Mouse (Mus musculus) cerebellum, adult 11-12 months (tissue): Measurements from ENCODE around the gene Pard3.

Source experiments
- DNase-seq: peaks from one replicate; pipeline ENCODE4 v3.0.0; 2022

Pard3 gene

DNA sequence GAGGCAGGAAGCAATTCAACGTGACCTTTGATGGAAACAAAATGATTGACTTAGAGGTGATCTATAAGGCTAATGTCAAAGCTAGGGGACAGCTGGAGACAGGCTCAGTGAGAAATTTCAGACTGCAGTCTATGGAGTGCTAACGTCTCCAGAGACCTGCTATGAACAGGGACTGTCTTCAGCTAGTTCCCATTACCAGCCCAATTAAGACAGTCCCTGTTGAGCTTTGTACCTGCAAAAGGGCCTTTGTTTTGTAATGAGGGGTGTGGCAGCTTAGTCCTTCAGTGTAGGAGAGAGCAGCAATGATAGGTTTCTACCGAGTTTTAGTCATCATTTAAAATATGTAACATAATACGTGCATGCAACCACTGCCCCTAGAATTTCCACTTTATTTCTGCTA, 448.9 kb downstream of the Pard3 start:
- DNase-seq: no peak

- DNase-seq: no peak
Observed at GRCm38 (mm10) chr8:127514810-127515735, 451.4 kb downstream of the Pard3 start.

- DNase-seq: no peak
Observed at GRCm38 (mm10) chr8:127516043-127516442, 452.4 kb downstream of the Pard3 start.

DNA sequence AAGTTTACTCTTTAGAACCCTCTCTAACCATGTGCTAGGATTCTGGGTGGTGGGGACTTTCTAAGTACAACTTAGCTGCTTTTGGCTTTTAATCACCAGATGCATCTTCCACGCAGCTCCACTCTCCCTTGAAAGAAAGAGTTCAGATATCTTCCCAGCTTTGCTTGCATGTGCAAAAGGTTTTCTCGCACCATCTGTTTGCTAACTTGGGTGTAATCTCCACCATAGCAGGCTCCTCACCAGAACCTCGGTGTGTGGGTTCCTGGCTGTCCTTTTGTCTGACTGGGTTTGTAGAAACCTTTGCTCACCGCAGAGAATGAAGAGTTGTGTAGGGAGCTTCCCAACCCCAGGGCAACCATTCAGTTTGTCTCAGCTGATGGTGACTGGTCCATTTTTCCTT, 462.0 kb downstream of the Pard3 start:
- no peak for DNase-seq

DNA sequence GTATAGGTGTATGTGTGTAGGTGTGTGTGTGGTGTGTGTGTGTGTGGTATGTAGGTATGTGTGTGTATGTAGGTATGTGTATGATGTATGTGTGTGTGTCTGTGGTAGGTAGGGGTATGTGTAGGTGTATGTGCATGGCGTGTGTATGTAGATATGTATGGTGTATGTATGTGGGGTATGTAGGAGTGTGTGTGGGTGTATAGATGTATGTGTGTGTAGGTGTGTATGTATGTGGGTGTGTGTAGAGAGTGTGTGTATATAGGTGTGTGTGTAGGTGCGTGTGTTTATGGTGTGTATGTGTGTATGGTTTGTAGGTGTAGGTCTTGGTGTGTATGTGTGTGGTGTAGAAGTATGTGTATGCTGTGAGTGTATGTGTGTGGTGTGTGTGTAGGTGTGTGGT, 464.6 kb downstream of the Pard3 start:
- no peak for DNase-seq

- no peak for DNase-seq
Observed at GRCm38 (mm10) chr8:127529746-127530145, 466.1 kb downstream of the Pard3 start.

GRCm38 (mm10) chr8:127531866-127532265, 468.2 kb downstream of the Pard3 start:
- no peak for DNase-seq

DNA sequence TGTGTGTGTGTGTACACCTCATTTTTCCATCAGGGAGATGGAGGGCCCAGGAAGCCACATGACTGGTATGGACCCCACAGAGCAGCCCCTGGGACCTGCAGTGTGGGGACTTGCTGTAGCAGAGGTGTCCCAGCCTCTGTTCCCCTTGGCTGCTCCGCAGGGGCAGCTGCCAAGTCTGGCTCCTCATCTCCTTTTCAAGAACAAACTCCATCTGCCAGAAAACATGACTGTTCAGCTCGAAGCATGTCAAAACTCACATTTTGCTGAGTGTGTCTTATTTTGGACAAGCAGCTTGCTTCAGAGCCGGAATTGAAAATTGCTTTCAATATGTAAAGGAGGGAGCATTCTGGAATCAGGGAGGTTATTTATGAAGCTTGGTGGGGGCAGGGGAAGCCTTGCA, 471.1 kb downstream of the Pard3 start:
- no peak for DNase-seq

- DNase-seq: no peak
Observed at GRCm38 (mm10) chr8:127535192-127535845, 471.6 kb downstream of the Pard3 start.

- DNase-seq: no peak
Observed at GRCm38 (mm10) chr8:127535846-127536220, 472.1 kb downstream of the Pard3 start.

- no peak for DNase-seq
Observed at GRCm38 (mm10) chr8:127539803-127540202, 476.1 kb downstream of the Pard3 start.

DNA sequence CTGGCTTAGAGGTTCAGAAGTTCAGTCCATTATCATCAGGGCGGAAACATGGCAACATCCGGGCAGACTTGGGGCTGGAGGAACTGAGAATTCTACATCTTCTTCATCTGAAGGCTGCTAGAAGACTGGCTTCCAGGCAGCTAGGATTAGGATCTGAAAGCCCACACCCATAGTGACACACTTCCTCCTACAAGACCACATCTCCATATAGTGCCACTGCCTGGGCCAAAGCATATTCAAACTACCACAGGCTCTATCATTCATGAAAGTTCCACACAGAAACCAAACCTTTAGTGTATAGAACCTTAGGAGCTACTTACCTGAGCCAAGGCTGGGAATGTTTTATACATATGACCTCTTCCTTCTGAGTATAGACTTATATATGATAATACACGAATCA, 476.6 kb downstream of the Pard3 start:
- no peak for DNase-seq

GRCm38 (mm10) chr8:127542162-127542561, 478.5 kb downstream of the Pard3 start:
- no peak for DNase-seq

DNA sequence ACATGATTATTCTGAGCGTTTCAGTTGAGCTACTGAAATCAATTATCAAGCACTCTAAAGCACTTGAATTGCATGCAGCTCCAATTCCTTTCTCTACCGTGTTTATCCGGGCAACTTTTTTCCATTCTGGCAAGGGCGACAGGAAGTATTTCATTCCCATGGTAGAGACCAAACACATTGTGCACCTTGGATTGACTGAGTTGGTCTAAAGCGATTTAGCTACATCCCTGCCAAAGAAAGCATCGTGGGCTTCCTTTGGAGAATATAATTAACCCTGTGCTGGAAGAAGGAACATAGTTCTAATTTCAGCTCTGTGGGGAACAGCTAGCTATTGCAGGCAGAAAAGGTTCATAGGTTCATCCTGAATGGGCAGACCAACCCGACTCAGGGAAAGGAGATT, 480.0 kb downstream of the Pard3 start:
- no peak for DNase-seq

- no peak for DNase-seq
Observed at GRCm38 (mm10) chr8:127546161-127546560, 482.5 kb downstream of the Pard3 start.

DNA sequence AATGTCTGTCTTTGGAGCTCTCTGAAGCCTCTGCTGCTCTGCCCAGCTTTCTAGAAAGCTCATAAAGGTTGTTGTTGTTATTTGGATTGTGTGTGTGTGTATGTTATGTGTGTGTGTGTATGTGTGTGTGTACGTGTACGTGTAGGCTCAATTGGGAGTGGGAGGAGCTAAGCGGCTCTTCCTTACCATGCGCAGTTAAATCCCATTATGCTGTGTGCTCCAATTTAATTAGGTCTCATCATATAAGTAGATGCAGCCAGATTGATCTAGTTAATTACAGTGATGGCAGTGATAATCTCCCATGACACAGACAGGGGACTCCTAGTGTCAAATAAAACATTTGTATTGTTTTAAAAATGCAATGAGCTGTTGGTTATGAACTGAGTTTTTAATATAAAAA, 487.2 kb downstream of the Pard3 start:
- no peak for DNase-seq

DNA sequence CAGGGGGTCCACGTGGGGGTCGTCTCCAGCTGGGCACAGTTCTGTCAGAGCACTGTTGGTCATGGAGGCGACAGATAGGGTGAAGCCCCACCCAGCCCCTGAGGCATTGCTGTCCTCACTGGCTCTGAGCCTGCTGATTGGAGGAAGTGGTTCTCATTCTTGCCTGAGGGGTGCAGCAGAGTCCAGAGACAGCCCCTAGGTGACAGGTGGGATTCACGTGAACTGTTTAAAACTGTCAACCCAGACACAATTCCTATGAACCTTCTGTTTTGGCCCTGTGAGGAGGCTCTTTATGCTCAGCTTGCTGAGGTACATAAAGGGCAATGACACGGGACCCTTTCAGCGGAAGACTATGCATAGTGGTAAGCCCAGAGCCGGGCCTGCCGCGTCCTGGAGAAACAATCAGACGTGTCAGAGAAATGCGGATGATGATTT, 488.5 kb downstream of the Pard3 start:
- no peak for DNase-seq

GRCm38 (mm10) chr8:127552836-127553235, 489.1 kb downstream of the Pard3 start:
- DNase-seq: no peak

GRCm38 (mm10) chr8:127553582-127553981, 489.9 kb downstream of the Pard3 start:
- no peak for DNase-seq

- DNase-seq: no peak
Observed at GRCm38 (mm10) chr8:127555795-127556194, 492.1 kb downstream of the Pard3 start.

DNA sequence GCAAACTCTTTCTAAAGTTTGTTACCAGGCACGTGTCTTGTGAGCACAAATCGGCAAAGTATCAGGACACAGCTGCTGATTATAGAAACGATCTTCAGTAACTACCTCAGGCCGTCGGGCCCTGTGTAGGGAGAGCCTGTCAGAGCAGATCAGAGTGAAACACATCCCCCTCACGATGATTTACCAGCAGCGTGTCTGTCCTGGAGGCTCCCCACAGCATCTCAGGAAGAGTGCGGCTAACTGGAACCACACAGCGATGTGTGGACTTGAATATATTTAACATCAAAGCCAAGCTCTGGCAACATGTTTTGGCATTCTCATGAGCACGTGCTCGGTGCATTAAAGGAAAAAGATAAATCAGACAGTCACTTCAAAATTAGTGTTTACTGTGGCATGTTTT, 493.3 kb downstream of the Pard3 start:
- no peak for DNase-seq

DNA sequence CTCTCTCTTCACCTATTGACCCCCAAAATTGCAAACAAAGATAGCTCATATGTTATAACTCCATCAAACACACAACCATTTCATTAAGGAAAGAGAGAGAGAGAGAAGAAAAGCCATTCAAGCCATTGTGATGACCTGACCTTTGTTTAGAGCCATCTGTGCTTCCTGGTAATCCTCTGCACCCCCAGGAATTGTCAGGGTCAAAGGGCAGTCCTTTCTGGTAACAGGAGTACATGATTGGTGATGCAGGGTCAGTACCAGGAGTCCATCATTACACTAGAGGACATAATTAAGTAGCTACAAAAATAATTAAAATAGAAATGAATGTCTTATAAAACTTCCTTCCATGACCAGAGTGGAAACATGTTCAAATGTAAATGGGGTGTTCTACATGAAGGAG, 493.9 kb downstream of the Pard3 start:
- DNase-seq: no peak

GRCm38 (mm10) chr8:127563634-127564033, 499.9 kb downstream of the Pard3 start:
- no peak for DNase-seq

- DNase-seq: no peak
Observed at GRCm38 (mm10) chr8:127564426-127564825, 500.7 kb downstream of the Pard3 start.
